Mouse (Mus musculus) gastrocnemius, adult 8-10 months (tissue): ENCODE measurements at regions not wholly inside any gene's neighbourhood (a gene's known extent, or its start where the extent isn't known, plus 50 kb on each side); places are given as distances from the start of the nearest gene placed in this dataset.
"Not testable (repeated sequence)": the region's sequence is repeated elsewhere in the genome, so short reads cannot be mapped to it uniquely, and the experiment has no call there.

Experiments used
- DNase-seq, 2 experiments: peaks; one replicate each; pipeline ENCODE4 v3.0.0; 2022; ENCODE audit warnings: low spot score in 2 of 2

DNA sequence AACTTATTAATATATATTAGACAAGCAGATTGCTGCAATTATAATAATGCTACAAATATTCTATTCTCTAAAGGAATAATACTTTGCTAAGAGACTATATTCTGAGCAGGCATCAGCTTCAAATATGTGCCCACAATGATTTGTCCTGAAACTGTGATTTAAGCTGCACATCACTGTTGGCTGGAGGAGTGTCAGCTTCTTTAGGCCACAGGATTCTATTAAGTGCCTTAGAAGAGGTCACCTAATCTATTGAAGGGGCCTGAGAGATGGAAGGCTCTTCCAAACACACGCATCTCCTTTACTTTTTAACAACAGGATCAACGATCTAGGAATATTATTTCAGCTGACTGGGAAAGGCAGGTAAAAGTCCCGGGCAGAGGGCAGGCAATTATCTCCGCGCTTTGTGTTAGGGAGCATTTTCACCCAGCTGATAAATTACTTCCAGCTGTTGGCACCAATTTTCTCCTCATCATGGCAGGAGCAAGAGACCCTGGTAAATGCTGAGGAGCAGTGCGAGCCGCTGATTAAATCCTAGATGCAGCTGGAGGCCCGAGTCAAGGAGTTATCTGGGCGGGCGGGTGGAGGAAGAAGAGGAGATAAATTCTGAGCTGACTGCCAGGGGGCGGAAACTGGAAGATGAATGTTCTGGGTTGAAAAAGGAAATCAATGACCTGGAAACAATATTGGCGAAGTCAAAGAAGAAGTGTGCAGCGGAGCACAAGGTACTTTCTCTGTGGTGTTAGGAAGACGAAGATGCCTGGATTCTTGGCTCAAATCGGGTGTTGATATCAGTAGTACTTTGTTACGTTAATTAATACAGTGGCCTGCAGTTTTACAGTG is 290.9 kb upstream of the Ift57 start:
- no peak for DNase-seq

DNA sequence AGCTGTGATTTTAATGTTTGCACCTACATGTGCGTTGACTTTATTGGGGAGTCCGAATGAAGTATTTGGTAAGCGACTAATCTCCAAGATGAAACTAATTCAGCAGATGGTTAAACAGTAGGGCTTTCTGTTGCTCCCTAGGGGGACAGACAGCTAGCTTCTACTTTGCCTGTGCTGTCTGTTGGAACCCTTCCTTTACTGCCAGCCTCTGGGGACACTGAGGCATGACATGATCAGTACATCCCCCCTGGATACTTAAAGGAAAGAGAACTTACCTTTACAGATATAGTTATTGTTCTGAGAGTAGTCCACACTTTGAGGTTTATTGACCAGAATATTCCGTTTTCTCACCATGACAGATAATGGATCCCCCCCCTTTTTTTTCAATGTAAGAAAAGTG is 289.8 kb upstream of the Ift57 start:
- DNase-seq, result no peak

DNA sequence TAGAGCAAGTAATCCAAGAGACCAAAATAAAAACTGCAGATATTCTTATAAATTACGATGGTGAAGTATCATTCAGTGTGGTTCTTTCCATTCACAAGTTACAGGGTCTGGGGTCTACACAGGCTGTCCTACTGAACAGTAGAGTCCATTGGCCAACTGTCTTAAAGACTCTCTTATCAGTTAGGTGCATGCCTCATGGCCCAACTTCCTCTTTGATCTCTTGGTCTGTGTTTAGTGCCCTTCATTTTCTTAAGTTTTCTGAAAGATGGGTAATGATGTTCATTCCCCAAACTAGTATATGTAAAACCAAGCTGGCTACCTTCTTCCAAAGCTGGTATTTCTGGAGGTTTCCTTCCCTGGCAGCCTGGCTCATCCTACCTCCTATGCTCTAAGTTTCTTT is 268.7 kb upstream of the Ift57 start:
- no peak for DNase-seq

- no peak for DNase-seq
These were observed 267.1 kb upstream of the Ift57 start for GRCm38 (mm10) chr16:49431902-49432301.

DNA sequence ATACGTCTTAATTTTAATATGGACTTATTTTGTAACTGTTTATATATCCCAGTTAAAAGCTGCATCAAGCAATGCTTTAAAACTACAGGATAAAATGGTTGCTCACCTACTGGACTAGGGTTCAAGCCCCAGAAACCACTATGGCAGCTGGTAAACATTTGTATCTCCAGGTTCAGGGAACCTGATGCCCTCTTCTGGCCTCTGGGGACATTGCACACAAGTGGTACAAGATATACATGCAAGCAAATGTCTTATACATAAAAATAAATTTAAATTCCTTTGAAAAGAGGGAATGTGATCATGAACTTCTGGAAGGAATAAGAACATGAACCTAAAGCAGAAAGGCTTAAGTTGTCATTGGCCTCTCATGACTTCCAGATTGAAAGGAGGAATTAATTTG is 257.8 kb upstream of the Ift57 start:
- no peak for DNase-seq

DNA sequence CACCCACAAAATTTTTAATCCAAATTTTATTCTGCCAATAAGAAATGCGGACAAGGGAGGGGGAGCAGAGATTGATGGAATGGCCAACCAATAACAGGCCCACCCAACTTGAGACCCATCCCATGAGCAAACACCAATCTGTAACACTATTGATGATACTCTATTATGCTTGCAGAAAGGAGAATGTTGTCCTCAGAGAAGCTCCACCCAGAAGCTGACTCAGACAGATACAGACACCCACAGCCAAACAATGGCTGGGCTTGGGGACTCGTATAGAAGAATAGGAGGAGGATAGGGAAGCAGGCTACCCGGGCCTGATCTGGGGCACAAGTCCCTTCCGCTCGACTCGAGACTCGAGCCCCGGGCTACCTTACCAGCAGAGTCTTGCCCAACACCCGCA is 251.7 kb upstream of the Ift57 start:
- not testable (repeated sequence) for DNase-seq

DNA sequence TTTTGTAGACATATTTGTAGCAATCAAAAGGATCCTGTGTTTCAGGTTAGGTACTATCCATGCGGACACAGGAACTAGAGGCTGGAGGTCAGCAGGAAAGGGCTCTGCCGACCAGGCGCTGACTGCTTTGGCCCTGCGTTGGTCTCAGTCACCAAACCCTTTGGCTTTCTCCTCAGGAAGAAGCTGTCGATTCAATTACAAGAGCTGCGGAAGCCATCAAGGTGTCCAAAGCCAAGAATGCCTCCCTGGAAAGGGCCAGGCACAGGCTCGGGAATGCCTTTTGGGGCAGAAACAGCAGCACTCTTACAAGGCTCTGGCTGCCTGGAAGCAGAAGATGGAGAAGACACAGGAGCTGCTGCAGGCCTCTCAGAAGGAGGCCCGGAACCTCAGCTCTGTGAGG is 205.2 kb upstream of the Ift57 start:
- DNase-seq, result no peak

- no peak for DNase-seq
These were observed 201.5 kb upstream of the Ift57 start for GRCm38 (mm10) chr16:49497521-49498010.

DNA sequence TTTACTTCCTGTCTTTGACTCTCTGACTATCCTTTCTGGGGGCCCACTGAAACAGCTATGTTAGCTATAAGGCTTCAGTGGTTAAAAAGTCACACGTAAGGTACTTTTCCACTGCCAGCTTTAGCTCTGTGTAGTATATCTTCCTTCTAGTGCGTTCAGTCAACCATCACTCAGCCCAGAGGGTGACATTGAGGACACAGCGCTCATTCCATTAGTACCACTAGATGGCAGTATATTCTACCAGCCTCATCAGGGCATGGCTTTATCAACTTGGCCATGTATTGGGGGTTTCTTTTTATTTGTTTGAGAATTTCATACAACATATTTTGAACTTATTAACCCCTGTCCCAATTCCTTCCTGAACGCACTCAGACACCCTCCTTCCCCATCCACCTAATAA is 198.2 kb upstream of the Ift57 start:
- no peak for DNase-seq

DNA sequence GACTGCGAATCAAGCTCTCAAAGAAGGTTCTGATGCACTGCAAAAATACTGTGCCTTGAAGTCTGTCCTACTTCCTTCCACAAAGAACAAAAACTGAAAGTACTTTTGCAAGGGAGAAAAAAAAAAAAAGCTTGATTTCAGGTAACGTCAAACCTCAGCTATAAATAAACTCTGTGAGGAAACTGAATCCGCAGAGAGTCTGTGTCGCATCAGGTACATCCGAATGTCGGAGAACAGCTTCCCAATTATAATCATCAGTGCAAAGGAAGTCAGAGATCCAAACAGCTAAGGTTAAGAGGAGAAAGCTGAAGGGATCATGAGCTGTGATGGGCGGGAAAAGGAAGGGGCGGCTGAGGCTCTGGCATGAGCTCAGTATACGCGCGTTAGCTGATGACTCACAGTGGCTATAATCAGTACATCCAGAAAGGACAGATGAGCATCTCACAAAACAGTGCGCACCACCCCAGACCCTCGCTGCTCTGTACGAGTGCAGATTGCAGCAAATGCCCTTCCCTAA is 195.1 kb upstream of the Ift57 start:
- DNase-seq, result no peak

- no peak for DNase-seq
These were observed 194.4 kb upstream of the Ift57 start for GRCm38 (mm10) chr16:49504669-49505068.

- no peak for DNase-seq
These were observed 193.8 kb upstream of the Ift57 start for GRCm38 (mm10) chr16:49505271-49505670.

DNA sequence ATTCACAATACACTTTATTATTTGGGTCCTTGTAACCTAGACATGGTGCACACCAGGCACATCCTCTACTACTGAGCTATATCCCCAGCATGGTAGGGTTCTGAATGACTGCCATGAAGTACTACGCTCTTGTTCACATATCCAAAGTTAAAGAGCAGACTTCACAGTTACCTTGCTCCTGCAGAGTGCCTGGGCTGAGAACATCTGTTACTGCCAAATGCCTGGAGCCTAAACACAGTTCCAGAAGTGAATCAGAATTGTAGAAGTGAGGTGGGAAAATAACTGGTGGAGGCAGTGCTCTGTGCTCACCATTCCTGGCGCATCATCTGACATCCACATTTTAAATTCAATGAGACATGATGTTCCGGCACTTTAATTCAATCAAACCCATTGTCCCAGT is 180.2 kb upstream of the Ift57 start:
- DNase-seq, result no peak

- DNase-seq, result no peak
These were observed 178.6 kb upstream of the Ift57 start for GRCm38 (mm10) chr16:49520411-49520810.

DNA sequence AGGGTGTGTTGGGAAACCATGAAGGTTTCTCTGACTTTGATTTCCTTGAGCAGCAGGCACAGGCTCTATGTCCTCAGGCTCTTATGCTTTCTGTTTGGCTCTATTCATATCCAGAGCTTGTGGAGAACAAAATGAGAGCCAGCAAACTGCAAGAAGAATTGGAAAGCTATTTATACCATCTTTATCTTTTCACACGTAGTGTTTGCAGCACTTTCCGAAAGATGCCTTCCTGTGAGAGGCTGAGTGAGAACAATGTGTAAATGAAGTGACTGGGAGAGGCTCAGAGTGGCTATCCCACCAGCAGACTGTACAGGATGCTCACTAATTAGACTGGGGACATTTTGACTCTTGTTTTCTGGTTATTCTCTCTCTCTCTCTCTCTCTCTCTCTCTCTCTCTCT is 177.3 kb upstream of the Ift57 start:
- DNase-seq, result no peak

GRCm38 (mm10) chr16:49522576-49522975 is 176.5 kb upstream of the Ift57 start:
- no peak for DNase-seq

GRCm38 (mm10) chr16:49528618-49529017 is 170.4 kb upstream of the Ift57 start:
- DNase-seq, result not testable (repeated sequence)

DNA sequence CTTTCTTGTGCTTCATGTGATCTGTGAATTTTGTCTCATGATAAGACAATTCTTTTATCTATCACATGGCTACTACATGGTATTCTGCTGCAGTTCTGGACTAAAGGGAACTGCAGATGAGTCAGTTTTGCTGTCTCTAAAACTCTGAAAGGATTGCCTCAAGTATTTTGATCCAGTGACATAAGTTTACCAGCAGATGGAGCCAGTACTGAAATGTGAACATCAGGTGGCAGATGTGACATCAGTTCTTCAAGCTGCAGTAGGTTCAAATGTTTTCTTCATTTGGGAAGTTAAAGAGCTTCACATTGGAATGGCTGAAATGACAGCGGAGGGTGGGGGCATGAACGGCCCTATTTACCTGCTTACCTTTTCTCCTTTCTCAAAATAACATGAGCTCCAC is 170.0 kb upstream of the Ift57 start:
- no peak for DNase-seq

GRCm38 (mm10) chr16:49530051-49530450 is 169.0 kb upstream of the Ift57 start:
- no peak for DNase-seq

DNA sequence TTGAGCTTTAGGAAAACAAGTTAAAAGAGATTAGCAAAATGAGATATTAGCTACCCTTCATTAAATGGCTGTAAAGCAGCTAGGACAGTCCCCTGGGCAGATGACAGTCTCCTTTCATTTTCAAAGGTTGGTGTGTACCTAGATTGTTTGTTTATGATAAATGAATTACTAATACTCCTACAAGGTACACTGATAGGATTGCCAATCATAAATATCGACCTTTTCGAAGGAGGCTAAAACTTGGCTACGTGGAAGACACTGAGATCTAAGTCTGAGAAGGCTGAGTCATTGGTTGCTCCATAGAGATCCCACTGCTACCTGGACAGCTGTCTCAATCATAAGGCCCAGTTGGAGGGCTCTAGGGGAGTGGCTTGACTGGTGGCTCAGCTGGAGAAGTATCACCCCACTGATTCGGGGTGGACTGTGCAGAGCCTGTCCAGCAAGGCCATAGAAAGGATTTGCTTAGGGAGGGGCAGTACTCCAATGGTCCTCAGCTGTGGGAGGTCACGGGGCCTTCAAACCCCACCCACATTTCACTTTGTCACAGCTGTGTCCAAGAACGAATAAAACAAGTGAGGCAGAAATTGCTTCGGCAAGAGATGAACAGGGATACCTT is 166.9 kb upstream of the Ift57 start:
- no peak for DNase-seq

DNA sequence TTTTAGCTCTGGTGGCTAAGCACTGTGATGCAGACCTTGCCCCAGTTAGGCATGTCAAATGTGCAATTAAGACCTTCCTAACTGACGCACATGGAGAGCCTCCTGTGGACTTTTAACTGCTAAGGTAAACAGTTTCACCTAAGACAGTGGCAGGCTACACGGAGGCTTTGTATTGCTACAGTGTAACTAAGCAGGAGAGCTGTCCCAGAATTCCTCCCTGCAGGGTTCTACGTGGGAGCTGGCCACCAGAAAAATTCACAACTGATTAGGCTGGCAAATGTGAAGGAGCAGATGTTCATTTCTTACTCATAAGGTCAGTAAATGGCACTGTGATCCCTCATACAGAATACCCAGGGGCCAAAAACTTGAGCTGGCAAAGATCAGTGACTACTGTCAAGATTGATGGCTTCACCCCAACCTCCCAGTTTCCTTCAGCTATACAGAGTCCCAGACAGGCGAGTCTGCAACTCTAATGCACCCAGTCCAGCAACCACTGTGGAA is 165.5 kb upstream of the Ift57 start:
- no peak for DNase-seq

- DNase-seq, result no peak
These were observed 148.8 kb upstream of the Ift57 start for GRCm38 (mm10) chr16:49550231-49550630.

GRCm38 (mm10) chr16:49570031-49570430 is 129.0 kb upstream of the Ift57 start:
- no peak for DNase-seq
